Mouse (Mus musculus): ENCODE data around the gene Grin2d. TPM values are rescaled to one million over a fixed set of nuclear protein-coding genes. Genes with fewer than 3 reads are reported as not detected.

The Grin2d gene
- total and polyA plus RNA-seq, 3 experiments, result 0.04 to 0.07 TPM; not detected in 1

- Histone ChIP-seq H3K36me3 (replicated peaks in 1 of 2; ENCODE audit: control insufficient read depth in 1 of 2, insufficient read depth in 1 of 2, low read length in 1 of 2) (no peaks in the 10 kb centered on the region), H3K4me1 (ENCODE audit: control insufficient read depth in 1 of 2, insufficient read depth in 2 of 2) (peaks cover 5 to 9% of the 10 kb centered on the region in 2 experiments), H3K27me3 (replicated peaks) (peaks cover 17% of the 10 kb centered on the region), H3K9ac (ENCODE audit: insufficient read depth, low read depth) (no peak overlapping the region), H3K79me2 (replicated peaks; ENCODE audit: control insufficient read depth, extremely low read depth, insufficient read depth, poor library complexity, severe bottlenecking) (no peaks in the 10 kb centered on the region), H3K9me3 (replicated peaks; ENCODE audit: low read length) (no peaks in the 10 kb centered on the region), H3K27ac (ENCODE audit: insufficient read depth, low read depth) (no peak overlapping the region), H3K4me3 (replicated peaks in 1 of 3; ENCODE audit: low read depth in 2 of 3, low read length in 2 of 3, poor library complexity in 1 of 3) (no peak overlapping the region), H3K4me2 (ENCODE audit: insufficient read depth, low read depth, poor library complexity, severe bottlenecking) (no peak overlapping the region)
- no peak for DNase-seq (ENCODE audit: extremely low read depth)
- dilution Hi-C loops (cut with MboI; ENCODE audit: extremely low pct_ligation_motif_present, extremely low pct_unique_long_range_greater_than_20kb, low sequenced_read_pairs) (no loop called here), in situ Hi-C loops (cut with MboI; ENCODE audit: low pct_ligation_motif_present, low pct_unique_long_range_greater_than_20kb, low sequenced_read_pairs) (no loop called here)
- no peak for TF ChIP-seq MAX (IDR thresholded peaks at IDR 0.05; ENCODE audit: low read length)
- TF ChIP-seq SMC3 (IDR thresholded peaks at IDR 0.05; ENCODE audit: low read depth, low read length), result no peak
- TF ChIP-seq E2F4 (IDR thresholded peaks at IDR 0.05; ENCODE audit: insufficient replicate concordance, low read depth, low read length), result no peak
These were observed 81.2 kb downstream of the Grin2d start for GRCm38 (mm10) chr7:45796950-45797349.

- H3K4me1 ChIP-seq (ENCODE audit: control insufficient read depth in 1 of 2, insufficient read depth in 2 of 2), result peaks cover 5% of the 10 kb centered on the region in 2 experiments
- dilution Hi-C loops (cut with MboI; ENCODE audit: extremely low pct_ligation_motif_present, extremely low pct_unique_long_range_greater_than_20kb, low sequenced_read_pairs), result no loop called here
- no peak overlapping the region for H3K27ac ChIP-seq (ENCODE audit: insufficient read depth, low read depth)
- H3K9me3 ChIP-seq (replicated peaks; ENCODE audit: low read length), result peaks cover 7% of the 10 kb centered on the region
- H3K36me3 ChIP-seq (replicated peaks in 1 of 2; ENCODE audit: control insufficient read depth in 1 of 2, insufficient read depth in 1 of 2, low read length in 1 of 2), result no peaks in the 10 kb centered on the region
- in situ Hi-C loops (cut with MboI; ENCODE audit: low pct_ligation_motif_present, low pct_unique_long_range_greater_than_20kb, low sequenced_read_pairs), result no loop called here
- no peak overlapping the region for H3K4me3 ChIP-seq (replicated peaks in 1 of 3; ENCODE audit: low read depth in 2 of 3, low read length in 2 of 3, poor library complexity in 1 of 3)
- no peak overlapping the region for H3K4me2 ChIP-seq (ENCODE audit: insufficient read depth, low read depth, poor library complexity, severe bottlenecking)
- H3K27me3 ChIP-seq (replicated peaks), result peaks cover 17% of the 10 kb centered on the region
- H3K9ac ChIP-seq (ENCODE audit: insufficient read depth, low read depth), result no peak overlapping the region
- no peak for DNase-seq (ENCODE audit: extremely low read depth)
- TF ChIP-seq NRF1 (IDR thresholded peaks at IDR 0.05; ENCODE audit: low read depth, low read length) (no peak), KAT2A (IDR thresholded peaks at IDR 0.05; ENCODE audit: insufficient replicate concordance, low read length) (no peak), ELF1 (IDR thresholded peaks at IDR 0.05; ENCODE audit: low read depth, low read length) (no peak), POLR2AphosphoS2 (IDR thresholded peaks at IDR 0.05; ENCODE audit: low read depth, low read length) (no peak), CHD2 (IDR thresholded peaks at IDR 0.05; ENCODE audit: low read length) (no peak), UBTF (IDR thresholded peaks at IDR 0.05; ENCODE audit: low read depth, low read length) (no peak), MAFK (IDR thresholded peaks at IDR 0.05; ENCODE audit: insufficient replicate concordance, low read length) (no peak), MAZ (IDR thresholded peaks at IDR 0.05; ENCODE audit: low read depth, low read length) (no peak), HCFC1 (IDR thresholded peaks at IDR 0.05; ENCODE audit: low read depth, low read length) (no peak), CTCF (conservative IDR thresholded peaks at IDR 0.05 in 1 of 2, IDR thresholded peaks at IDR 0.05 in 1 of 2; ENCODE audit: low read depth in 2 of 2, low read length in 2 of 2) (no peak), MXI1 (IDR thresholded peaks at IDR 0.05; ENCODE audit: low read depth, low read length) (no peak), PAX5 (IDR thresholded peaks at IDR 0.05; ENCODE audit: low read length) (no peak), USF1 (IDR thresholded peaks at IDR 0.05; ENCODE audit: low read depth, low read length) (no peak), POLR2A (IDR thresholded peaks at IDR 0.05; ENCODE audit: low read depth, low read length) (no peak), GABPA (IDR thresholded peaks at IDR 0.05; ENCODE audit: insufficient replicate concordance, low read depth, low read length) (no peak)
- no peaks in the 10 kb centered on the region for H3K79me2 ChIP-seq (replicated peaks; ENCODE audit: control insufficient read depth, extremely low read depth, insufficient read depth, poor library complexity, severe bottlenecking)
These were observed 83.2 kb downstream of the Grin2d start for GRCm38 (mm10) chr7:45794971-45795370.

All from CH12.LX (cell line).